Mouse (Mus musculus): ENCODE results near the gene Unc79.

DNA sequence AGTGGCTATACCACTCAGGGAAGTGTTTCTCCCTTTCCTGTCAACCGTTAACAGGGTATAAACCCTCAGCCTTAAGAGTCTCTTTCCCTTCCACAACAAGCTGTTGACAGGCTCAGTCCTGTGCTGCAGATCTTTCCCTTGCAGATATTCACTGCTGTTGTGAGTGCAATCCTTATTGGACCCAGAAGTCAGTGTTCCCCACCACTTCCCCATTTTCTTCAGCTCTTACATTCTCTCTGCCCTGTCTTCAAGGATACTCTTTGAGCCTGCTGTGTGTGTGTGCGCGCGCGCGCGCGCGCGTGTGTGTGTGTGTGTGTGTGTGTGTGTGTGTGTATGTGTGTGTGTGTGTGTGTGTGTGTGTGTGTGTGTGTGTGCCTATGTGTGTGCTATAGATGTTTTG, 90.7 kb downstream of the Unc79 start:
- TF ChIP-seq EP300 (IDR thresholded peaks at IDR 0.05; ENCODE audit: low read depth) (no peak), CTCF (IDR thresholded peaks at IDR 0.05; ENCODE audit: low read depth) (no peak)
